14 mouse cellular contexts compared by ENCODE assay signal in the genomic region with DNA sequence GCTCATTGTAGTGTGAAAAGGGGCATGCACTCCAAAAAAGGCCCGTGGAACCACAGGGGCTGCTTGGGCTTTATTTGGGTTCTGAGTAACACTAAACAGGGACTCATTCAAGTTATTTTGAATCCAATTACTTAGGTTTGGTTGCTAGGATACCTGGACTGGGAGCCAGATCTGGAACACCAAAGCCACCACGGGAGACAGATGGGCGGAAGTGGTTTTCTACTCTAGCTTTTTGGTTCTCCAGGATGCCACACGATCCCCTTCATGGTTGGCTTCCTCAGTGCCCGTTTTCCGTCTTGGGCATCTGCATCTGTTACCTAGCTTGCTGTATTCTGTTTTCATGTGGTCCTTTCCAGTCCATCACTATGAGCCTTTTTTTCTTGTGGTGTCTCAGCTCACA. TPM values are rescaled to one million over a fixed set of nuclear protein-coding genes. Genes with fewer than 3 reads are reported as not detected.
DNase-seq lines count a peak whose midpoint lies in the region; ATAC-seq and TF ChIP-seq lines count a peak whose summit lies in the region.
"Had no signal": no experiment of that assay in that cellular context is flagged by ENCODE, and none has a peak within 500 bp of the region (broad histone marks: within the 10 kb centered on the region; RNA-seq: fewer than 3 reads in every experiment).

No protein-coding gene starts in this region.

- DNase-seq in forebrain, embryonic 14.5 days (ENCODE audit: low spot score) = peak; percentile 34
- peak; percentile 94 for DNase-seq in brain, adult 2 months (ENCODE audit: low read depth, low spot score)
- peak; percentile 57 to 64 for DNase-seq in cerebellum, postnatal 36 days
- DNase-seq in neural tube, embryonic 10.5 days (ENCODE audit: extremely low spot score, low spot score) = no peak
- no peak for DNase-seq in liver
- DNase-seq in adrenal gland, postnatal 10 days = no peak
- DNase-seq: adrenal gland, adult 8-10 months had no signal

- H3K9me3 ChIP-seq in forebrain, embryonic 14.5 days (replicated peaks; ENCODE audit: control insufficient read depth, low read length) = no peaks in the 10 kb centered on the region
- H3K9me3 ChIP-seq in forebrain, embryonic 15.5 days = no peaks in the 10 kb centered on the region
- H3K9me3 ChIP-seq: liver, embryonic 15.5 days had no signal

- no peak overlapping the region for H3K4me2 ChIP-seq in forebrain, embryonic 14.5 days (ENCODE audit: low read length)
- no peak overlapping the region for H3K4me2 ChIP-seq in forebrain, embryonic 15.5 days (replicated peaks)
- H3K4me2 ChIP-seq: liver, embryonic 15.5 days had no signal

- no peak overlapping the region for H3K27ac ChIP-seq in forebrain, embryonic 14.5 days (ENCODE audit: low read depth, low read length)
- H3K27ac ChIP-seq in forebrain, embryonic 15.5 days (replicated peaks) = no peak overlapping the region
- peak overlapping the region; percentile 73 for H3K27ac ChIP-seq in olfactory bulb, adult 2 months (ENCODE audit: insufficient read depth, low read depth, low read length)
- H3K27ac ChIP-seq: liver, embryonic 15.5 days had no signal

- TF ChIP-seq CTCF in olfactory bulb, adult 2 months (IDR thresholded peaks at IDR 0.05; ENCODE audit: insufficient read depth, low read depth, low read length) = no peak

- H3K4me3 ChIP-seq in forebrain, embryonic 14.5 days (ENCODE audit: low read depth, low read length) = no peak overlapping the region
- no peak overlapping the region for H3K4me3 ChIP-seq in forebrain, embryonic 15.5 days
- H3K4me3 ChIP-seq in olfactory bulb, adult 2 months (ENCODE audit: insufficient read depth, low read depth, low read length) = no peak overlapping the region
- H3K4me3 ChIP-seq: erythroblast, embryonic 14.5 days; liver, embryonic 15.5 days; myocyte had no signal

- WGBS in forebrain, embryonic 14.5 days = 36% methylated on average over 6 of the region's 6 CpGs
- 39% methylated on average over 6 of the region's 6 CpGs for WGBS in forebrain, embryonic 15.5 days
- WGBS in olfactory bulb, adult 2 months = 24% methylated on average over 6 of the region's 6 CpGs

- H3K27me3 ChIP-seq in forebrain, embryonic 14.5 days (replicated peaks; ENCODE audit: control insufficient read depth, insufficient read depth, low read length) = no peaks in the 10 kb centered on the region
- H3K27me3 ChIP-seq in forebrain, embryonic 15.5 days = no peaks in the 10 kb centered on the region
- H3K27me3 ChIP-seq: liver, embryonic 15.5 days had no signal

- no peaks in the 10 kb centered on the region for H3K36me3 ChIP-seq in forebrain, embryonic 14.5 days (ENCODE audit: control insufficient read depth, insufficient read depth, low read length)
- no peaks in the 10 kb centered on the region for H3K36me3 ChIP-seq in forebrain, embryonic 15.5 days
- H3K36me3 ChIP-seq: liver, embryonic 15.5 days had no signal

- no peak for TF ChIP-seq POLR2A in olfactory bulb, adult 2 months (IDR thresholded peaks at IDR 0.05; ENCODE audit: insufficient read depth, low read depth, low read length)

- ATAC-seq in forebrain, embryonic 14.5 days = no peak
- no peak for ATAC-seq in forebrain, embryonic 15.5 days (replicated peaks)
- ATAC-seq: intestine, embryonic 16.5 days had no signal

- peaks cover 7% of the 10 kb centered on the region for H3K4me1 ChIP-seq in forebrain, embryonic 14.5 days (ENCODE audit: control insufficient read depth, insufficient read depth, low read length)
- H3K4me1 ChIP-seq in forebrain, embryonic 15.5 days = peaks cover 20% of the 10 kb centered on the region
- peaks cover 32% of the 10 kb centered on the region for H3K4me1 ChIP-seq in olfactory bulb, adult 2 months (ENCODE audit: control insufficient read depth, insufficient read depth, low read length)

- no peak overlapping the region for H3K9ac ChIP-seq in forebrain, embryonic 14.5 days (ENCODE audit: low read length)
- no peak overlapping the region for H3K9ac ChIP-seq in forebrain, embryonic 15.5 days (replicated peaks)
- H3K9ac ChIP-seq: liver, embryonic 15.5 days had no signal

RNA-seq across cellular contexts. Expression of a gene that starts 30.1 kb away (rescaled TPM):
- 7.9 and 8.2 TPM in 2 replicates for polyA plus RNA-seq in forebrain, embryonic 14.5 days (2014; fragmentation: Nextera tagmentation; extraction: Ambion mirVana)
- 5.5 and 8.1 TPM in 2 replicates for polyA plus RNA-seq in forebrain, embryonic 15.5 days (2015; fragmentation: Nextera tagmentation; extraction: Ambion mirVana)
- not detected in 2 replicates for polyA plus RNA-seq in olfactory bulb, adult 2 months (2012; ENCODE audit: insufficient read depth, insufficient read length, low replicate concordance, missing spikeins)
- under 1 TPM; 0.45 to 0.57 TPM for total RNA-seq in adrenal gland, postnatal 10 days (2021)
- total RNA-seq: megakaryocyte progenitor cell, adult 5-6 weeks had no signal
- polyA plus RNA-seq: erythroblast, embryonic 14.5 days had no signal

RNA-seq across cellular contexts. Expression of a gene that starts 30.9 kb away (rescaled TPM):
- polyA plus RNA-seq in forebrain, embryonic 14.5 days (2014; fragmentation: Nextera tagmentation; extraction: Ambion mirVana) = 16.6 and 18.8 TPM in 2 replicates
- 11.9 and 16.1 TPM in 2 replicates for polyA plus RNA-seq in forebrain, embryonic 15.5 days (2015; fragmentation: Nextera tagmentation; extraction: Ambion mirVana)
- polyA plus RNA-seq in olfactory bulb, adult 2 months (2012; ENCODE audit: insufficient read depth, insufficient read length, low replicate concordance, missing spikeins) = 56.9 TPM in 1 of 2 replicates, not detected in the other
- 1 to 10 TPM; 7.0 to 8.4 TPM for total RNA-seq in adrenal gland, postnatal 10 days (2021)
- polyA plus RNA-seq: erythroblast, embryonic 14.5 days had no signal

Comparison
In these comparisons a context has a peak if more than half of its experiments do, and no peak if none do; other contexts are left out.
1. DNase-seq: peak in forebrain, embryonic 14.5 days (single experiment), brain, adult 2 months (single experiment) and cerebellum, postnatal 36 days (2 of 2); none in neural tube, embryonic 10.5 days (single experiment), liver (single experiment) and adrenal gland, postnatal 10 days (single experiment).